Mouse (Mus musculus): ENCODE results near the gene Cdk8. TPM values are rescaled to one million over a fixed set of nuclear protein-coding genes. Genes with fewer than 3 reads are reported as not detected.

Gene Cdk8
- polyA plus RNA-seq, 1 experiment from 2014 or later = 8.4 TPM

Other genes with a start within 250 kb of the Cdk8 start
- not detected in 2 replicates for gene Cyp3a25, start 221.6 kb upstream of the Cdk8 start, polyA plus RNA-seq (2015; fragmentation: Nextera tagmentation; extraction: Ambion mirVana)
- gene Cyp3a59, start 152.0 kb upstream of the Cdk8 start, polyA plus RNA-seq (2015; fragmentation: Nextera tagmentation; extraction: Ambion mirVana) = not detected in 2 replicates
- gene Gm5565, start 70.7 kb upstream of the Cdk8 start, polyA plus RNA-seq (2015; fragmentation: Nextera tagmentation; extraction: Ambion mirVana) = not detected in 2 replicates
- gene Gm6309, start 60.5 kb upstream of the Cdk8 start, polyA plus RNA-seq (2015; fragmentation: Nextera tagmentation; extraction: Ambion mirVana) = not detected in 2 replicates
- gene 1700001J03Rik, start 45.9 kb upstream of the Cdk8 start, polyA plus RNA-seq (2015; fragmentation: Nextera tagmentation; extraction: Ambion mirVana) = 0.34 TPM in 1 of 2 replicates, not detected in the other
- 55.9 and 59.5 TPM in 2 replicates for gene Rnf6, start 9.7 kb upstream of the Cdk8 start, polyA plus RNA-seq (2015; fragmentation: Nextera tagmentation; extraction: Ambion mirVana)
- gene Wasf3, start 153.8 kb downstream of the Cdk8 start, polyA plus RNA-seq (2015; fragmentation: Nextera tagmentation; extraction: Ambion mirVana) = 0.92 and 1.0 TPM in 2 replicates

All from lung, embryonic 16.5 days (tissue).